Mouse (Mus musculus) cortical plate, adult 2 months (tissue): ENCODE results near the gene Qtrt1. TPM values are rescaled to one million over a fixed set of nuclear protein-coding genes. Genes with fewer than 3 reads are reported as not detected.

Experiments
- H3K27ac ChIP-seq: fragments of 200-500 bp; 2 replicates; pipeline ENCODE4 v1.5.1; 2012; ENCODE audit warnings: low read length, control low read depth, inconsistent platforms; ENCODE audit not compliant: insufficient read depth
- H3K4me1 ChIP-seq: fragments of 200-500 bp; 2 replicates; pipeline ENCODE4 v1.6.1; 2011; ENCODE audit warnings: low read length; ENCODE audit not compliant: control insufficient read depth, insufficient read depth
- H3K4me3 ChIP-seq: fragments of 200-500 bp; 2 replicates; pipeline ENCODE4 v1.5.1; 2011; ENCODE audit warnings: mild to moderate bottlenecking, low read length, control low read depth; ENCODE audit not compliant: insufficient read depth
- CTCF ChIP-seq: fragments of 200-500 bp; IDR thresholded peaks from 2 replicates; pipeline ENCODE4 v1.5.1; 2011; ENCODE audit warnings: mild to moderate bottlenecking, control low read depth, low read length; ENCODE audit not compliant: insufficient read depth; ENCODE audit errors: extremely low read depth
- POLR2A ChIP-seq: fragments of 200-500 bp; IDR thresholded peaks from 2 replicates; pipeline ENCODE4 v1.6.1; 2011; ENCODE audit warnings: mild to moderate bottlenecking, low read length, control low read depth; ENCODE audit not compliant: insufficient read depth; ENCODE audit errors: extremely low read depth
- polyA plus RNA-seq: library from polyadenylated mRNA; depleted of rRNA; stranded (reverse); fragments of >200 nt; gene quantifications from 2 replicates; pipeline ENCODE4 v1.2.3, GENCODE M21; 2012

The Qtrt1 gene
- polyA plus RNA-seq, 1 experiment: 42.5 TPM

DNA sequence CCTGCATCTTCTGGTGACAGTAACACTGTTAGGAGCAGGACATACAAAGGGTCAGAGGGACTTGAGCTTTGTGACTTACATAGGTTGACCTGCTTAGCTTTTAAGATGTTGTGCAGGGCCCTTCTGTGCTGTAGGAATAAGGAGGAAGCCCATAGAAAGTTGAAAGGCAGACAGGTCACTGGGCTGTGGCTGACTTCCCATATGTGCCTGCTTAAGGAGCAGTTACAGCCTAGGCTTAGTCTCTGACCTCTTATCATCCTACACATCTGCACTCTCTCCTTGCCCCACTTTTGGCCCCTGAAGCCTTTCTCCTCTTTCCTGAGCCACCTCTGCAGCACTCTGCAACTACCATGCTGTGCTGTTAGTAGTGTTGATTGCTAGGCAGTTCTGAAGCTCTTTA, 27.7 kb upstream of the Qtrt1 start:
- H3K4me3 ChIP-seq: no peak overlapping the region
- no peak for TF ChIP-seq CTCF
- no peak for TF ChIP-seq POLR2A
- no peak overlapping the region for H3K27ac ChIP-seq
- peaks cover 6% of the 10 kb centered on the region for H3K4me1 ChIP-seq

- TF ChIP-seq CTCF (no peak), POLR2A (no peak)
- H3K4me3 ChIP-seq: no peak overlapping the region
- no peaks in the 10 kb centered on the region for H3K4me1 ChIP-seq
- no peak overlapping the region for H3K27ac ChIP-seq
These were observed 18.9 kb upstream of the Qtrt1 start for GRCm38 (mm10) chr9:21392646-21393175.

GRCm38 (mm10) chr9:21395692-21396091, 15.9 kb upstream of the Qtrt1 start:
- no peak for TF ChIP-seq CTCF
- no peak for TF ChIP-seq POLR2A
- Histone ChIP-seq H3K4me1 (no peaks in the 10 kb centered on the region), H3K4me3 (no peak overlapping the region), H3K27ac (no peak overlapping the region)

GRCm38 (mm10) chr9:21397170-21397569, 14.5 kb upstream of the Qtrt1 start:
- TF ChIP-seq CTCF: no peak

GRCm38 (mm10) chr9:21401042-21401441, 10.6 kb upstream of the Qtrt1 start:
- TF ChIP-seq CTCF (no peak), POLR2A (no peak)
- Histone ChIP-seq H3K4me3 (no peak overlapping the region), H3K4me1 (no peaks in the 10 kb centered on the region), H3K27ac (no peak overlapping the region)

More at GRCm38 (mm10) chr9:21397170-21397569, 14.5 kb upstream of the Qtrt1 start:
- H3K27ac ChIP-seq: no peak overlapping the region
- H3K4me1 ChIP-seq: no peaks in the 10 kb centered on the region
- H3K4me3 ChIP-seq: no peak overlapping the region

DNA sequence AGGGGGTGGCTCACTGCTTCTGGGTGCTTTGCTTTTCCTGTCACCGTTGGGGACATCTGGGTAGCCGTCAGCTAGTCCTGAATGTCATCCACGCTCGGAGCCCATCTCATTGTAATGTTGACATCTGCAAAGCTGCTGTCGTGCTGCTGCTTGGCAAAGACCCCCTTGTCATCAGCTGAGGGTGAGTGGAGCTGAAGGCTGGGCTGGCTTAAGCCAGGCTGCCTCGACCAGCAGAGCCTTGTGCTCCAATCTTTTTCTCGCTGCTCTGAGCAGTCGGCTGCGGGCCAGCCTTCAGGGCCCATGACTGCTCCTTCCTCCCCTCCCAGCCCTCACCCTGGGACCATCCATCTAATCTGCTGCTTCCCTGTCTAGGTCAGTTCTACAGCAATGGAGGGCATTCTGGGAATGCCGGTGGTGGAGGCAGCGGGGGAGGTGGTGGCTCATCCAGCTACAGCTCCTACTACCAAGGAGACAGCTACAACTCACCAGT, 8.8 kb upstream of the Qtrt1 start:
- Histone ChIP-seq H3K27ac (no peak overlapping the region), H3K4me1 (no peaks in the 10 kb centered on the region), H3K4me3 (no peak overlapping the region)
- TF ChIP-seq POLR2A (no peak), CTCF (no peak)

GRCm38 (mm10) chr9:21403745-21404144, 7.9 kb upstream of the Qtrt1 start:
- H3K4me1 ChIP-seq: no peaks in the 10 kb centered on the region
- no peak overlapping the region for H3K4me3 ChIP-seq
- TF ChIP-seq CTCF: no peak
- no peak for TF ChIP-seq POLR2A
- no peak overlapping the region for H3K27ac ChIP-seq

- Histone ChIP-seq H3K4me1 (no peaks in the 10 kb centered on the region), H3K4me3 (no peak overlapping the region), H3K27ac (no peak overlapping the region)
- no peak for TF ChIP-seq POLR2A
- no peak for TF ChIP-seq CTCF
These were observed 6.1 kb upstream of the Qtrt1 start for GRCm38 (mm10) chr9:21405525-21405924.

DNA sequence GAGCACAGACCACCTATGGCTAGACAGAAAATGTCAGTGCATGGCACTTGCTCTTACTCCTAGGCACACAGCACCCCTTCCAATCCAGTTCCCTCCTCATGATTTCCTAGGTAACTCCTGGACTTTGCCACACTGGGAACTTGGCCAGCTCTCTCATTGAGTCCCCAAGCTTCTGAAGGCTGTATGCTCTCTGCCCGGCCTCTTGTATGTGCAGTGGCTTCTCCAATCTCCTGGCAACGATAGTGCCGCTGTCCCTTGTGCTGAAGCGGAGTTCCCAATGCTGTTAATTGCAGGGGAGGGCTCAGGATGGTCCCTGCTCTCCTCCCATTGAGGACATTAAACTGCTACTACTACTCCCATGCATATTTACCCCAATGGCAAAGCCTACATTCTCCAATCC, 3.7 kb upstream of the Qtrt1 start:
- Histone ChIP-seq H3K27ac (no peak overlapping the region), H3K4me3 (no peak overlapping the region), H3K4me1 (no peaks in the 10 kb centered on the region)
- TF ChIP-seq CTCF (no peak), POLR2A (no peak)

DNA sequence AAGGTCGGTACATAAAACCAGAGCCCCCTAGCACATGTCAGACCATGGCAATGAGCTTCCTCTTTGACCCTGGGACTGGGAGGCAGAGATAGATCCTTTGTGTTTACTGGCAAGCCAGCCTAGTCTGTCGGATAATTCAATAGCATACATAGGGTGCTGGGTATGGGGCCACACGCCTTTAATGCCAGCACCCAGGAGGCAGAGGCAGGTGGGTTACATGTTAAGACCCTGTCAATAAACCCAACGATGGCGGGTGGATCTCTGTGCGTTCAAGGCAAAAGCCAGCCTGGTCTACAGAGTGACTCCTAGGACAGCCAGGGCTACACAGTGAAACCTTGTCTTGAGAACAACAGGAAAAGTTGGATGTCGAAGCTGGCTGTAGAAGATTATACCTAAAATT, 3.0 kb upstream of the Qtrt1 start:
- H3K4me3 ChIP-seq: no peak overlapping the region
- no peaks in the 10 kb centered on the region for H3K4me1 ChIP-seq
- TF ChIP-seq POLR2A (no peak), CTCF (no peak)

More for the DNA sequence above, 3.0 kb upstream of the Qtrt1 start:
- no peak overlapping the region for H3K27ac ChIP-seq
